Mouse (Mus musculus): ENCODE measurements around the gene Trub2. TPM values are rescaled to one million over a fixed set of nuclear protein-coding genes. Genes with fewer than 3 reads are reported as not detected.
A peak's percentile ranks its signal among the peaks of the same experiment; 100 is the strongest.

The Trub2 gene
- 20.1 and 29.8 TPM in 2 replicates for polyA plus RNA-seq (2012; rRNA removed)

DNA sequence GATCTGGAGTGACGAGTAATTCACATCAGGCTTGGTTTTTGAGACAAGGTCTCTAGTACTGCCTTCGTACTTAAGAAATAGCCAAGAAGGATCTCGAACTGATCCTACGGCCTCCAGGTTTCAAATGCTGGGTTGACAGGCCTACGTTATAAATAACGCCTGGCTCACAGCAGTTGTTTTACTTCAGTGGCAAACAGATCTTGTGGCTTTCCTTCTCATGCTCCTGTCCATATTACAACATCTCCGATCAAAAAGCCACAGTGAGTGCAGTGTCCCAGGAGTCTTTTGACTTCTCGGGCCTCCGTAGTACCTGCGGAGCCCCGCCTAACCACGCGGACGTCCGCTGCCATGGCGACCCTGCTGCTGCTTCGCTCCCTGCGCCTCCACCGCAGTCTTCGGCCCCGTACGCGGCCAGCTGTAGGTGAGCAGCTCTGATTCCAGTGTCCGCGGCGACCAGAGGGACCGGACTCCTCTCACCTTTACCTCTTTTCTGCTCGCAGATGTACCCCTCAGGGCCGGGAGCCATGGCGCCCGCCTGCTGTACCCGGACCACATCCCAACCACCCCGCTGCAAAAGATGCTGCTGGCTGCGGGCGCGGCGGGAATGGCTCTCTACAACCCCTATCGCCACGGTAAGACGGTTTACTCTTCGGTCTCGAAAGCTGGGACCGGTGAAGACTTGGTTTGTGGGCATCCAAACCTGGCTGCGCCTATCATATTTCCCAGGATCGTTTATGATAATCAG is at the start of gene Trub2:
TSS of gene Trub2 (minus strand) at position 566 of the 745 bp plus-strand sequence.
- H3K27me3 ChIP-seq (ENCODE audit: control insufficient read depth, insufficient read depth, low read length) = no peaks in the 10 kb centered on the region
- H3K27ac ChIP-seq (ENCODE audit: insufficient read depth, low read depth, low read length) = peak within 1 kb of the TSS; percentile 66
- WGBS = under 1% methylated on average over 45 of the region's 45 CpGs
- H3K36me3 ChIP-seq (ENCODE audit: control insufficient read depth, insufficient read depth, low read length) = peaks cover 30% of the 10 kb centered on the region
- peak within 1 kb of the TSS; percentile 77 for H3K4me3 ChIP-seq (ENCODE audit: low read depth, low read length)
- TF ChIP-seq CTCF (IDR thresholded peaks at IDR 0.05; ENCODE audit: extremely low read depth, insufficient read length, insufficient replicate concordance, low read depth, low read length) = no peak
- no peak for TF ChIP-seq POLR2A (IDR thresholded peaks at IDR 0.05; ENCODE audit: low read depth, low read length)
- peaks cover 8% of the 10 kb centered on the region; the same call in 1 of the 2 replicates for H3K4me1 ChIP-seq (ENCODE audit: control insufficient read depth, insufficient read depth, insufficient read length, low read length)

- Histone ChIP-seq H3K27ac (ENCODE audit: insufficient read depth, low read depth, low read length) (no peak overlapping the region), H3K27me3 (ENCODE audit: control insufficient read depth, insufficient read depth, low read length) (no peaks in the 10 kb centered on the region), H3K4me1 (ENCODE audit: control insufficient read depth, insufficient read depth, insufficient read length, low read length) (no peaks in the 10 kb centered on the region), H3K36me3 (ENCODE audit: control insufficient read depth, insufficient read depth, low read length) (peaks cover 15% of the 10 kb centered on the region), H3K4me3 (ENCODE audit: low read depth, low read length) (no peak overlapping the region)
- TF ChIP-seq POLR2A (IDR thresholded peaks at IDR 0.05; ENCODE audit: low read depth, low read length) = no peak
- TF ChIP-seq CTCF (IDR thresholded peaks at IDR 0.05; ENCODE audit: extremely low read depth, insufficient read length, insufficient replicate concordance, low read depth, low read length) = no peak
- WGBS = 90% methylated on average over 2 of the region's 2 CpGs
Measured at GRCm38 (mm10) chr2:29835391-29835899, 47.1 kb upstream of the Trub2 start.

DNA sequence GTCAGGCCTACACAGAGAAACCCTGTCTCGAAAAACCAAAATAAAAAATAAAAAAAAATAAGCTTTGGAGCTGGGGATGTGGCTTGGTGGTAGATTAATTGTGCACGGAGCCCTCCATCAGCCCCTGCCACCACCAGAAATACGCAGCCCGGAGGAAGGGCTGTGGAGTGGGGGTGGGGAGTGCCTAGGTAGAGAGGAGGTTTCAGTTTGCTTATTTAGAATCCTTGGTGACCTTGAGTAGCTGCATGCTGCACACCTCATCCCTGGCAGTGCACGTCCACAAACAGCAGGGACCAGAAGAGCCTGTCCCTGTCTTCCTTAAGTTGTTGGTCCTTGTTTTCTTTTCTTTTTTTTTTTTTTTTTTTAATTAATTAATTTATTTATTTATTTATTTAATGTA is 45.5 kb upstream of the Trub2 start:
- peaks cover 13% of the 10 kb centered on the region for H3K36me3 ChIP-seq (ENCODE audit: control insufficient read depth, insufficient read depth, low read length)
- no peak overlapping the region for H3K4me3 ChIP-seq (ENCODE audit: low read depth, low read length)
- H3K27ac ChIP-seq (ENCODE audit: insufficient read depth, low read depth, low read length) = no peak overlapping the region
- 96% methylated on average over 5 of the region's 5 CpGs for WGBS
- no peaks in the 10 kb centered on the region for H3K27me3 ChIP-seq (ENCODE audit: control insufficient read depth, insufficient read depth, low read length)
- no peaks in the 10 kb centered on the region for H3K4me1 ChIP-seq (ENCODE audit: control insufficient read depth, insufficient read depth, insufficient read length, low read length)
- TF ChIP-seq CTCF (IDR thresholded peaks at IDR 0.05; ENCODE audit: extremely low read depth, insufficient read length, insufficient replicate concordance, low read depth, low read length) (no peak), POLR2A (IDR thresholded peaks at IDR 0.05; ENCODE audit: low read depth, low read length) (no peak)

- no peaks in the 10 kb centered on the region for H3K27me3 ChIP-seq (ENCODE audit: control insufficient read depth, insufficient read depth, low read length)
- peaks cover 10% of the 10 kb centered on the region for H3K36me3 ChIP-seq (ENCODE audit: control insufficient read depth, insufficient read depth, low read length)
- H3K4me3 ChIP-seq (ENCODE audit: low read depth, low read length) = no peak overlapping the region
- H3K27ac ChIP-seq (ENCODE audit: insufficient read depth, low read depth, low read length) = no peak overlapping the region
- peaks cover 6% of the 10 kb centered on the region; the same call in 1 of the 2 replicates for H3K4me1 ChIP-seq (ENCODE audit: control insufficient read depth, insufficient read depth, insufficient read length, low read length)
- TF ChIP-seq POLR2A (IDR thresholded peaks at IDR 0.05; ENCODE audit: low read depth, low read length) (no peak), CTCF (IDR thresholded peaks at IDR 0.05; ENCODE audit: extremely low read depth, insufficient read length, insufficient replicate concordance, low read depth, low read length) (no peak)
- 96% methylated on average over 4 of the region's 4 CpGs for WGBS
Measured at GRCm38 (mm10) chr2:29831106-29831505, 42.8 kb upstream of the Trub2 start.

GRCm38 (mm10) chr2:29827709-29828024 is 39.4 kb upstream of the Trub2 start:
- 1% methylated on average over 12 of the region's 12 CpGs for WGBS
- H3K36me3 ChIP-seq (ENCODE audit: control insufficient read depth, insufficient read depth, low read length) = no peaks in the 10 kb centered on the region
- H3K27ac ChIP-seq (ENCODE audit: insufficient read depth, low read depth, low read length) = no peak overlapping the region; the same call in 1 of the 2 replicates
- peak overlapping the region; percentile 92 for H3K4me3 ChIP-seq (ENCODE audit: low read depth, low read length)
- TF ChIP-seq CTCF (IDR thresholded peaks at IDR 0.05; ENCODE audit: extremely low read depth, insufficient read length, insufficient replicate concordance, low read depth, low read length) = no peak
- TF ChIP-seq POLR2A (IDR thresholded peaks at IDR 0.05; ENCODE audit: low read depth, low read length) = no peak
- H3K4me1 ChIP-seq (ENCODE audit: control insufficient read depth, insufficient read depth, insufficient read length, low read length) = peaks cover 8% of the 10 kb centered on the region; the same call in 1 of the 2 replicates
- no peaks in the 10 kb centered on the region for H3K27me3 ChIP-seq (ENCODE audit: control insufficient read depth, insufficient read depth, low read length)

DNA sequence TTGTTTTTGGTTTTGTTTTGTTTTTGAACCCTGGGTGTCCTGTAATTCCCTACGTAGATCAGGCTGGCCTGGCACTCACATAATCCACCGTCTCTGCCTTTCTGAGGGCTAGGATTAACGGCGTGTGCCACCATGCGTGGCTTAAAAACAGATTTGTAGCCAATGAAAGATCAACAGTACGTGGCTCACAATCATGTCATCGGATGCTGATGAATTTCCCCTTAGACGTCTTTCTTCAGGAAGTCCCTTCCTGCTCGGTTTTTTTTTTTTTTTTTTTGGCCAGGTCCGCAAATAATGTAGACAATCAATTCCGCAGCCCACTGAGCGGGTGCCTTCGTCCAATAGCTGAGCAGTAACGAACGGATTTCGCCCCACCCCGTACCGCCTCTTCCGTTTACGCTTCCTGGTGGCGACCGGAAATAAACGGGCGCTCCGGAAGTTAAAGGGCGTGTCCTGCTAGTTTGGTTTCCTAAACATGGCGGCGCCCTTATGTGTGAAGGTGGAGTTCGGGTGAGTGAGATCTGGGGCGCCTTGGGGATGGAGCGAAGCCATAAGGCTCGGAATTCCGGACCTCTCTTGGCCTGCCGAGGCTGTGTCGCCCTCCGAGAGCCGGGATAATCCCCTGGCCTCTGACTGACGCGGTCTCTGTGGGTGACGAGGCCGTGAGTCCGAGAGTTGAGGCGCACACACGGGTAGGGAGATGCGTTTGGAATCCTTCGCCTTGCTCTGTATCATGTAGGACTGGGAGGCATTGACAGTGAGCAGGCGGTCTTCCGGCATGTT is 38.8 kb upstream of the Trub2 start:
- peak overlapping the region; percentile 92 for H3K4me3 ChIP-seq (ENCODE audit: low read depth, low read length)
- H3K4me1 ChIP-seq (ENCODE audit: control insufficient read depth, insufficient read depth, insufficient read length, low read length) = peaks cover 8% of the 10 kb centered on the region; the same call in 1 of the 2 replicates
- peak; percentile 39; the same call in 1 of the 2 replicates for TF ChIP-seq POLR2A (IDR thresholded peaks at IDR 0.05; ENCODE audit: low read depth, low read length)
- TF ChIP-seq CTCF (IDR thresholded peaks at IDR 0.05; ENCODE audit: extremely low read depth, insufficient read length, insufficient replicate concordance, low read depth, low read length) = no peak
- WGBS = under 1% methylated on average over 48 of the region's 48 CpGs
- H3K27me3 ChIP-seq (ENCODE audit: control insufficient read depth, insufficient read depth, low read length) = no peaks in the 10 kb centered on the region
- no peaks in the 10 kb centered on the region for H3K36me3 ChIP-seq (ENCODE audit: control insufficient read depth, insufficient read depth, low read length)
- peak overlapping the region; percentile 78 for H3K27ac ChIP-seq (ENCODE audit: insufficient read depth, low read depth, low read length)
